ENCODE assay signal across 26 mouse cellular contexts in genomic region chr19:33169881-33170280, GRCm38 (mm10).
DNase-seq lines count a peak whose midpoint lies in the region; ATAC-seq lines count a peak whose summit lies in the region.
"Had no signal": no experiment of that assay in that cellular context is flagged by ENCODE, and none has a peak within 500 bp of the region (broad histone marks: within the 10 kb centered on the region; RNA-seq: fewer than 3 reads in every experiment).

No protein-coding gene starts in this region.

- H3K9ac ChIP-seq in kidney, embryonic 16.5 days (replicated peaks; ENCODE audit: low read length): no peak overlapping the region
- H3K9ac ChIP-seq: forebrain, embryonic 13.5 days; heart, embryonic 13.5 days had no signal

- H3K27me3 ChIP-seq in kidney, embryonic 16.5 days (ENCODE audit: insufficient read depth, low read length): no peaks in the 10 kb centered on the region
- H3K27me3 ChIP-seq: CH12.LX; forebrain, embryonic 13.5 days had no signal

- 0 out of 2 replicates have a peak, but pooled peaks cover 2% of the 10 kb centered on the region for H3K4me1 ChIP-seq in kidney, embryonic 16.5 days (ENCODE audit: insufficient read depth, low read length)
- H3K4me1 ChIP-seq: forebrain, embryonic 13.5 days; heart, embryonic 10.5 days; heart, embryonic 13.5 days had no signal

- no peaks in the 10 kb centered on the region for H3K36me3 ChIP-seq in kidney, embryonic 16.5 days (ENCODE audit: insufficient read depth, low read length)
- H3K36me3 ChIP-seq: forebrain, embryonic 10.5 days; G1E; heart, embryonic 10.5 days; heart, embryonic 13.5 days had no signal

- H3K27ac ChIP-seq in kidney, embryonic 16.5 days (ENCODE audit: low read length): no peak overlapping the region
- H3K27ac ChIP-seq: forebrain, embryonic 10.5 days; forebrain, embryonic 13.5 days; heart, adult 2 months; heart, embryonic 10.5 days; heart, embryonic 13.5 days had no signal

- H3K9me3 ChIP-seq in kidney, embryonic 16.5 days (ENCODE audit: low read length): no peaks in the 10 kb centered on the region
- H3K9me3 ChIP-seq: forebrain, embryonic 10.5 days; forebrain, embryonic 13.5 days; G1E; heart, embryonic 10.5 days; heart, embryonic 13.5 days had no signal

- H3K4me3 ChIP-seq in kidney, embryonic 16.5 days (ENCODE audit: low read length): no peak overlapping the region
- H3K4me3 ChIP-seq: forebrain, embryonic 10.5 days; forebrain, embryonic 13.5 days; heart, adult 2 months; heart, embryonic 10.5 days; heart, embryonic 13.5 days had no signal

- ATAC-seq in kidney, embryonic 16.5 days (ENCODE audit: low FRiP score, low TSS enrichment): no peak
- ATAC-seq: forebrain, embryonic 13.5 days; forebrain, embryonic 16.5 days; Patski had no signal

- peak; percentile 46 for DNase-seq in kidney, adult 11 months
- DNase-seq in kidney, adult 8-10 months: peak; percentile 49 to 57
- no peak for DNase-seq in kidney, postnatal 4 days
- peak; percentile 34 to 65 for DNase-seq in kidney, postnatal 25 days
- DNase-seq in retina, postnatal 1 day: peak; percentile 13
- DNase-seq in lung, postnatal 4 days: no peak
- DNase-seq in thymus, postnatal 4 days: no peak
- DNase-seq: adrenal gland, postnatal 10 days; adrenal gland, postnatal 36 days; B cell, adult 2 months; cerebellum, adult 18-20 months; cerebellum, adult 9-10 months; gastrocnemius, postnatal 10 days; gastrocnemius, postnatal 36 days; heart, adult 2 months; heart, postnatal 14 days; heart, postnatal 4 days had no signal

- 73% methylated on average over 6 of the region's 6 CpGs for WGBS in kidney, embryonic 16.5 days

- no peak overlapping the region for H3K4me2 ChIP-seq in kidney, embryonic 16.5 days (replicated peaks; ENCODE audit: low read depth, low read length)
- H3K4me2 ChIP-seq: forebrain, embryonic 13.5 days; heart, embryonic 13.5 days had no signal

Comparison
In these comparisons a context has a peak if more than half of its experiments do, and no peak if none do; other contexts are left out.
1. DNase-seq: peak in kidney, adult 11 months (single experiment), kidney, adult 8-10 months (2 of 2), kidney, postnatal 25 days (2 of 2) and retina, postnatal 1 day (single experiment); none in kidney, postnatal 4 days (0 of 2), lung, postnatal 4 days (0 of 2) and thymus, postnatal 4 days (single experiment).